In genomic region chr7:89980485-89981422, GRCm38 (mm10) we compare ENCODE assay signal across 8 mouse cellular contexts. TPM values are rescaled to one million over a fixed set of nuclear protein-coding genes. Genes with fewer than 3 reads are reported as not detected.
DNase-seq lines count a peak whose midpoint lies in the region; ATAC-seq lines count a peak whose summit lies in the region.

Gene Eed (minus strand): TSS chr7:89980983.

- WGBS in heart, embryonic 14.5 days, result under 1% methylated on average over 81 of the region's 87 CpGs
- under 1% methylated on average over 82 of the region's 87 CpGs for WGBS in liver, embryonic 13.5 days (ENCODE audit: insufficient replicate concordance)
- under 1% methylated on average over 87 of the region's 87 CpGs for WGBS in stomach, embryonic 16.5 days

- peaks cover 8% of the 10 kb centered on the region for H3K4me1 ChIP-seq in brown adipose tissue, adult 24 weeks (ENCODE audit: control insufficient read depth, insufficient read depth, insufficient read length, low read length)
- H3K4me1 ChIP-seq in heart, embryonic 14.5 days (ENCODE audit: control insufficient read depth in 2 of 2, insufficient read depth in 2 of 2, low read length in 2 of 2), result peaks cover 0 to 13% of the 10 kb centered on the region in 2 experiments; a peak in 2 of 4 replicates
- H3K4me1 ChIP-seq in liver, embryonic 13.5 days (replicated peaks), result peaks cover 38% of the 10 kb centered on the region
- H3K4me1 ChIP-seq in stomach, embryonic 16.5 days (ENCODE audit: control insufficient read depth, insufficient read depth, low read length), result peaks cover 17% of the 10 kb centered on the region; the same call in 1 of the 2 replicates

- no peaks in the 10 kb centered on the region for H3K9me3 ChIP-seq in heart, embryonic 14.5 days (ENCODE audit: control insufficient read depth, low read length)
- no peaks in the 10 kb centered on the region for H3K9me3 ChIP-seq in liver, embryonic 13.5 days (replicated peaks)
- no peaks in the 10 kb centered on the region for H3K9me3 ChIP-seq in stomach, embryonic 16.5 days (replicated peaks; ENCODE audit: control insufficient read depth, low read length)

- H3K36me3 ChIP-seq in heart, embryonic 14.5 days (ENCODE audit: control insufficient read depth, insufficient read depth, low read length), result peaks cover 13% of the 10 kb centered on the region
- peaks cover 16% of the 10 kb centered on the region for H3K36me3 ChIP-seq in liver, embryonic 13.5 days
- H3K36me3 ChIP-seq in stomach, embryonic 16.5 days (ENCODE audit: control insufficient read depth, insufficient read depth, low read length), result peaks cover 4% of the 10 kb centered on the region

- peak within 1 kb of the TSS; percentile 98 for H3K27ac ChIP-seq in brown adipose tissue, adult 24 weeks (replicated peaks; ENCODE audit: low read depth, low read length)
- H3K27ac ChIP-seq in heart, embryonic 14.5 days (replicated peaks in 1 of 2; ENCODE audit: control insufficient read depth in 1 of 2, insufficient read depth in 1 of 2, low read depth in 2 of 2, low read length in 2 of 2), result peak within 1 kb of the TSS; percentile 100
- peak within 1 kb of the TSS; percentile 99 for H3K27ac ChIP-seq in liver, embryonic 13.5 days
- peak within 1 kb of the TSS; percentile 100 for H3K27ac ChIP-seq in stomach, embryonic 16.5 days (ENCODE audit: low read length)

- peak within 1 kb of the TSS; percentile 97 for H3K9ac ChIP-seq in heart, embryonic 14.5 days (ENCODE audit: low read length)
- H3K9ac ChIP-seq in liver, embryonic 13.5 days, result peak within 1 kb of the TSS; percentile 96
- peak within 1 kb of the TSS; percentile 98 for H3K9ac ChIP-seq in stomach, embryonic 16.5 days (ENCODE audit: low read length)

- DNase-seq in CD4-positive, CD25-positive, alpha-beta regulatory T cell, adult 2 months (ENCODE audit: low read depth, low spot score), result peak; percentile 98
- peak; percentile 81 for DNase-seq in fibroblast of lung, adult 2 months (ENCODE audit: low read depth)
- peak; percentile 96 for DNase-seq in kidney, postnatal 14 days
- DNase-seq in liver, embryonic 13.5 days, result peak; percentile 89
- peak; percentile 92 for DNase-seq in neural tube, embryonic 10.5 days (ENCODE audit: extremely low spot score, low spot score)

- H3K4me3 ChIP-seq in brown adipose tissue, adult 24 weeks (ENCODE audit: insufficient read depth, low read depth, low read length), result peak within 1 kb of the TSS; percentile 93
- peak within 1 kb of the TSS; percentile 93 to 97 for H3K4me3 ChIP-seq in heart, embryonic 14.5 days (ENCODE audit: control insufficient read depth in 1 of 2, insufficient read depth in 1 of 2, low read depth in 1 of 2, low read length in 2 of 2)
- H3K4me3 ChIP-seq in liver, embryonic 13.5 days (replicated peaks), result peak within 1 kb of the TSS; percentile 93
- H3K4me3 ChIP-seq in stomach, embryonic 16.5 days (replicated peaks; ENCODE audit: low read length), result peak within 1 kb of the TSS; percentile 91

- ATAC-seq in heart, embryonic 14.5 days (ENCODE audit: insufficient number of reproducible peaks, insufficient read depth, low FRiP score, low read depth), result peak; percentile 86
- peak; percentile 83 for ATAC-seq in liver, embryonic 13.5 days (ENCODE audit: low read depth)
- ATAC-seq in stomach, embryonic 16.5 days (ENCODE audit: insufficient read depth, low FRiP score), result peak; percentile 89

- H3K4me2 ChIP-seq in heart, embryonic 14.5 days (ENCODE audit: low read length), result peak within 1 kb of the TSS; percentile 83
- peak within 1 kb of the TSS; percentile 93 for H3K4me2 ChIP-seq in liver, embryonic 13.5 days
- H3K4me2 ChIP-seq in stomach, embryonic 16.5 days (ENCODE audit: low read depth, low read length), result peak within 1 kb of the TSS; percentile 78

- H3K27me3 ChIP-seq in heart, embryonic 14.5 days (ENCODE audit: control insufficient read depth, insufficient read depth, low read length), result no peaks in the 10 kb centered on the region
- no peaks in the 10 kb centered on the region for H3K27me3 ChIP-seq in liver, embryonic 13.5 days
- no peaks in the 10 kb centered on the region for H3K27me3 ChIP-seq in stomach, embryonic 16.5 days (ENCODE audit: control insufficient read depth, insufficient read depth, low read length)

RNA-seq across cellular contexts. Expression of gene Eed, which starts in this region (rescaled TPM):
- polyA plus RNA-seq in brown adipose tissue, adult 24 weeks (2012; ENCODE audit: insufficient read depth, insufficient read length, missing spikeins), result 29.0 and 39.6 TPM in 2 replicates
- 47.3 and 47.5 TPM in 2 replicates for polyA plus RNA-seq in heart, embryonic 14.5 days (2014; fragmentation: Nextera tagmentation; extraction: Ambion mirVana)
- 45.1 and 50.3 TPM in 2 replicates for polyA plus RNA-seq in liver, embryonic 13.5 days (2015; fragmentation: Nextera tagmentation; extraction: Ambion mirVana)
- polyA plus RNA-seq in stomach, embryonic 16.5 days (2015; fragmentation: Nextera tagmentation; extraction: Ambion mirVana), result 51.0 and 54.8 TPM in 2 replicates

Comparison
In these comparisons a context has a peak if more than half of its experiments do, and no peak if none do; other contexts are left out.
1. Peak in every context shown above with its lines: DNase-seq, ATAC-seq, H3K4me3 ChIP-seq and H3K27ac ChIP-seq.